Mouse (Mus musculus) CH12.LX (cell line): ENCODE data around the gene Akr1c19.

Experiments used
- BHLHE40 ChIP-seq: IDR thresholded peaks from 2 replicates; pipeline ENCODE4 v1.6.1; 2011; ENCODE audit warnings: mild to moderate bottlenecking, low read depth, low read length, improper control_type of control experiment
- CTCF ChIP-seq, 2 experiments: IDR thresholded peaks in 1 of 2; conservative IDR thresholded peaks in 1 of 2; 2 replicates each; pipeline ENCODE4 v1.5.1; 2011 to 2012; ENCODE audit warnings: low read depth in 2 of 2, low read length in 2 of 2, improper control_type of control experiment in 1 of 2, inconsistent platforms in 1 of 2, mild to moderate bottlenecking in 1 of 2, moderate library complexity in 1 of 2
- E2F4 ChIP-seq: IDR thresholded peaks from 2 replicates; pipeline ENCODE4 v1.6.1; 2011; ENCODE audit warnings: low read depth, low read length, improper control_type of control experiment; ENCODE audit not compliant: insufficient replicate concordance
- EP300 ChIP-seq: IDR thresholded peaks from 2 replicates; pipeline ENCODE4 v1.6.1; 2011; ENCODE audit warnings: low read length, improper control_type of control experiment
- NELFE ChIP-seq: IDR thresholded peaks from 2 replicates; pipeline ENCODE4 v1.6.1; 2011; ENCODE audit warnings: low read depth, low read length, improper control_type of control experiment
- POLR2A ChIP-seq: IDR thresholded peaks from 2 replicates; pipeline ENCODE4 v1.6.1; 2011; ENCODE audit warnings: low read depth, mild to moderate bottlenecking, improper control_type of control experiment, low read length
- RAD21 ChIP-seq: IDR thresholded peaks from 2 replicates; pipeline ENCODE4 v1.6.1; 2011; ENCODE audit warnings: low read depth, mild to moderate bottlenecking, low read length, improper control_type of control experiment, moderate library complexity
- TCF12 ChIP-seq: IDR thresholded peaks from 2 replicates; pipeline ENCODE4 v1.6.1; 2014; ENCODE audit warnings: low read depth, mild to moderate bottlenecking, inconsistent platforms, low read length, improper control_type of control experiment

- TF ChIP-seq POLR2A = no peak
- no peak for TF ChIP-seq TCF12
- TF ChIP-seq RAD21 = no peak
- TF ChIP-seq CTCF (conservative IDR thresholded peaks at IDR 0.05 in 1 of 2, IDR thresholded peaks at IDR 0.05 in 1 of 2; ENCODE audit: low read depth in 2 of 2, low read length in 2 of 2) = no peak
- TF ChIP-seq E2F4 = no peak
- TF ChIP-seq NELFE = no peak
- no peak for TF ChIP-seq EP300
- TF ChIP-seq BHLHE40 = no peak
Measured at GRCm38 (mm10) chr13:4296991-4297390, 68.5 kb downstream of the Akr1c19 start.
